Mouse (Mus musculus) brain, embryonic 18.5 days (tissue): ENCODE measurements around the gene Supt4a.

Experiments
- DNase-seq: peaks from one replicate; pipeline ENCODE4 v3.0.0-alpha.2; 2012; ENCODE audit warnings: low read depth, low spot score

The Supt4a gene

DNA sequence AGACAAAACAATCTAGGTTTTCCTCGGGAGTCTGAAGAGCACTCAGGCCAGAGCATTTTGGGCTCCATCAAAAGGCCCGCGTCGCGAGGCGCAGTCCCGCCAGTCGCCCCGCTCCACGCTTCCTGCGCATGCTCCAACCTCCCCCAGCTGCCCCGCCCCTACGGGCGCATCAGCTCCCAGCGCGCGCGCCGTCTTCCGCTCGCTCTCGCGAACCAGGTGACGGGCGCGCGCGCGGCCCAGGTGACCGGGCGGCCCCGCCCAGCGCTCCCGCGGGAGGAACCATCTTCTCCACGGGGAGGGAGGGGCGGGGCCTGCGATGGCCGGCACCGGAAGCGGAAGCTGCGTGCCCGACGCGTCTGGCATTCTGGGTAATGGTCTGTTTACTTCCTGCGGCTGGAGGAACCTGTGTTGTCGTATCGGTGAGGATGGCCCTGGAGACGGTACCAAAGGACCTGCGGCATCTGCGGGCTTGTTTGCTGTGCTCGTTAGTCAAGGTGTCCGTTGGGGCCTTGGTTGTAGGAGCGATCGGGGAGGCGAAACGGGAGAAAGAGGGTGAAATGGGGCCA, at the start of gene Supt4a:
Gene Supt4a (plus strand): TSS at position 378 of the 566 bp plus-strand sequence.
- DNase-seq = peak; percentile 94

DNA sequence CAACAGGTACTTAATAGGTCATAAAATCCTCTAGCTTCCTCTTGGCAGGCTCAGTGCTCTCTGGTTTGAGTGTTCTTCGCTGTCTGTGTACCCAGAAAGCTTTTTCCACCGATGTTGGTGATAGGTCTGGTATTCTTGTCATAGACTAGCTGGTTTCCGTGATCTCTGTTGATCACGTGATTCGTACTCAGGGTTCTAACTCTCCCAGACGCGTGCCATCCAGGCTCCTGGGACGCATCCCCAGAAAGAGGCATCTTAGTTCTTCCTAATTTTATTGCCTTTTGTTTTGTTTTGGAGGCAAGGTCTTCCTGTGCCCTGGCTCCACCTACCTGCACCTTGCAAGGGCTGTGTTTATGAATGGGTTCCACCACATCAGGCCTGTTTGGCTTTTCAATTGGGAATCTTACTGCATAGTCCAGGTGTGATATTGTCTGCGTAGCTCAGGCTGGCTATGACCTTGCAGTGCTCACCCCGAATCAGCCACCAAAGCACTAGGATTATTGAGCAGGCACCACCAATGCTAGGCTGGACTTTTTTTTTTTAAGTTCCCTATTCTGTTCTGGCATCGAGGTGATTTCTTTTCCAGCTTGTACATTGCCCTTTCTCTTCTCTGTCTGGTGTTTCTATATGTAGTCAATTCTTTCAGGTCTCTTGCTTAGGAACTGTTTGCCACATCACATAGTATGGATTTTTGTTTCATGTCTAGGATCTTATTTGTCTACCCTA, 48.7 kb upstream of the Supt4a start:
- DNase-seq = no peak

DNA sequence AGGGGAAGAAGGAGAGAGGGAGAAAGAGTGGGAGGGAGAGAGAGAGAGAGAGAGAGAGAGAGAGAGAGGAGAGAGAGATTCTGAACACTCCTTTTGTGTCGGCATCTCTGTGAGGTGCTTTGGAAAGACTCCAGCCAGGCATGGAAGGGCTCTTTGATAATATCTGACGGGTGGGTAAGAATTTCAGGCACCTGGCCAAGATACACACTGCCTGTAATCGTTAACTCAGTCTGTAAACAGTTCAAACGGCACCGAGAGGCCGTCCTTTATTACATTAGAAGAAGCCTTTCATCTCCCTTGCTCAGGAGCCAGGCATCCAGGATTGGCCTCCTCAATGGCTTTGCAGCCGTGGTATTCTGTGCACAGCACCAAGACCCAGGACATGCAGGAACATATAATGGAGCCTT, 47.9 kb upstream of the Supt4a start:
- DNase-seq = peak; percentile 10

DNA sequence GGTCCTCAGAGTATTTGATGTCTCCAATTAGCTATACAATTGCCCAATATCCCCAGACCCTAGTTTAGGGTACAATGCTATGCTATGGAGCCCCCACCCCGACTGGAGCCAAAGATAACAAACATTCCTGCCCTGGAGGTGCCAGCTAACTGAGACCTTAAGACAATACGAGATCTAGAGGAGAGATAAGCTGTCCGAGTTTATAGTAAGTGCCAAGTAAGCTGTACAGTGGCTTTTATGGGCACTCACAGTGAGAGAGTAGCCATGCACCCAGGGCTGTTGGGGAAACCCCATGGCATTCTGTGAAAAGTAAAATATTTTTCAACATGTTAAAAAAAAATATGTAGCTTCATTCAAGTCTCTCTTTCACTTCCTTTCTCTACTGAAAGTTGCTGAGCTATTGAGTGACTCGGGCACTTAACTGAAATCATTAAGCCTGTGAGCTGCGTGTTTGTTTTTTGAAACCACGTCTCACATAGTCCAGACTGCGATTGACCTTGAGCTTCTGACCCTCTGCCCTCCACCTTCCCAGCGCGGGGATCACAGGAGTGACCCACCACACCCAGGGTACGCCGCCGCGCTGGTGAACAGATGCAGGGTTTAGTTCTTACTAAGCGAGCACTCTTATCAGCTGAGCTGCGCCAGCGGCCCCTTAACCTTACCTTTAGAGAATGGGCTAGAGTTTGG, 47.2 kb upstream of the Supt4a start:
- no peak for DNase-seq

DNA sequence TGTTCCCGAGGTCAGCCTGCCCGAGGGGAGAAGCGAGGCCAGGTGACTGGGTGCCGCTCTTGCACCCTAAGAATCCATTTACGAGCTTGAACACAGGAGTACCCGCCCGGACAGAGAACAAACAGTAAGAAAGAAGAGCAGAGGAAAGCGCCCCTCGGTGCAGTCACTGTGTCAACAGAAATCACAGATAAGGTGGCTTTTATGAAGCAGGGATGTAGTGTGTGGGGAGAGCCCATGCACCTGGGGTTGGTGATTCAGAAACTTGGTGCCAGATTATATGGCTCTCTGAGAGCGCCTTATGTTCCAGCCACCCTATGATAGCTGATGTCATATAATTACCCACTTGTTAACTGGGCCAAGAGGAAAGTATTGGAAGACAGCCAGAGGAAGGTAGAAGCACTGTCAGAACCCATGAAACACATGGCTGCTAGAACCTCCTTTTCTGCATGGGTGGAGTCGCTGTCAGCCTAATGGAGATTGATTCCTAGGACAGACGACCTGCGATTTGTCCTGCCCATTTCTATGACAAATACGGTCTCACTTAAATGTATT, 40.1 kb upstream of the Supt4a start:
- no peak for DNase-seq

DNA sequence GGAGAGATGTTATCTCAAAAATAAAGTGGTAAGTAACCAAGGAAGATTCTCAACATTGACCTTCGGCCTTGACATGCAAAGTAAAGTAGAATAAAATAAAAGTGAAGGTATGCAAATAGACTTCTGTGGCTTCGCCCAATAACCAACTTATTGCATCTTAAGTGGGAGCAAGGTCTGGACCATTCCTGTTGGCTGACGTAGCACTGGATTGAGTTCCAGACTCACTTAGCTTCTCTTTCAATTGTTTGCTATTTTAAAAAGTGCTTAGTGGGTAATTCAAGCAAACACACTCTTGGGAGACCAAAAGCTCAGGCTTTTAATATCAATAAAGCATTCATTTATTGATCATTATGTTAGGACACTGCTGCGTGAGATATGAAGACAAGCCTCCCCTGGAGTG, 39.2 kb upstream of the Supt4a start:
- no peak for DNase-seq

DNA sequence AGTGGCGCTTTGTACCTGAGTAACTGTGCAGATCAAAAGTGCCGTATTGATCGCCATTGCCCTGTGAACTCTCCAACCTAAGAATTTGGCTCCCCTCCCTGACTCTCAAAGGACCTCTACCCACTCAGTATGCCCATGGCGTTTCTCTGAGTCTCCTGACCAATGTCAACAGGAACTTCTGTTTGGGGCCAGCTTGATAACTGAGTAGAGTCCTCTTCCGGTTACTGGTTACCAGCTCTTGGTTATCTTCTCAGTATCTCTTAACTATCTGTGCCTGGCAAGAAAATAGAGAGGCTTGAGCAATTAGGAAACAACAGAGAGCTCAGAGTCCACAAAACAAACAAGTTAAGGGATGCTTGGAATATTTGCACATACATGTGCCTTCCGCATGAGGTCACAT, 36.2 kb upstream of the Supt4a start:
- DNase-seq = no peak

DNA sequence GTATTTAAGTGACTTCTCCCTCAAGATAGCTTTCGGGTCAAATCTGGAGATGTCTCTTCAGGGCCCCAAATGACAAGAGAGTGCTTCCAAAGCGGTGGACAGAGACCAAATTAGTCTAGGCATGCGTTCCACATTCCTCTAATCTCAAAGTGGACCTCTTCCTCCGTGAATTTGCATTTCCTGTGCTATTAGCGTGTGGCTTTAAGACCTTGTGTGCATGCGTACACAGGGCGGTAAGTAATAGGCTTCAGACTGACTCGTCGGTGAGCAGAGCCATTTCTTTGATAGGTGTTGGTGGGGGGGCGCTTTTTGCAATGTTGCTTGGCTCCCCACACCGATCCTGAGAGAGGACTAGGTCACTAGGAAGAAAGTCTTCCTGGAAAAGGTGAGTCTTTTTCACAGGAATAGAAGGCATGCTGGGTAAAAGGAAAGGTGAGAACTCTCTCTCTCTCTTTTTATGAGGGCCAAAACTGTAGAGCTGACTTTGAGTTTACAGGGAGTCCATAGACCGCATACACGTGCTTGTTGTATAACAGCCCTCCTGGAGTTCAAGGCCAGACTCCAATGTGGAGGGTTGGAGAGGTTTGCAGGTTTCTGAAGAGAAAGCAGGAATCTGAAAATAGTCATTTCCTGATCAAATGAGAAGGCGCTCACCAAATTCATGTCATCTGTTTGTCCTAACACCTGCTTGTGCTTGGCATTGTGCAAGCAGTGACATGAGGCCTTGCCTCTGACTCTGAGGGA, 35.3 kb upstream of the Supt4a start:
- no peak for DNase-seq

DNA sequence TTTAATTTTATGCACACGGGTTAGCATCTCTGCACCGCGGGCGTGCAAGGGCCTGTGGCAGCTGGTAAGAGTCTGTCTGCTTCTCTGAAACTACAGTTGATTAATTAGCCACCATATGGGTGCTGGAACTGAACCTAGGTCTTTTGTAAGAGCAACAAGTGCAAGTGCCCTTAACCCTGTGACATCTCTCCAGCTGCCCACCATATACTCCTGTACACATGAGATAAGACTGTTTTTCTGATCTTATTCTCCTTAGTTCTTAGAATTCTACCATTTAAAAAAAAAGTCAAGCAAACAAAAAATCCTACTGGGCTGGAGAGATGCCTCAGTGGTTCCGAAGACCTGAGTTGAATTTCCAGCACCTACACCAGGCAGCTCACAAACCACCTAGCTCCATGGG, 33.7 kb upstream of the Supt4a start:
- no peak for DNase-seq

DNA sequence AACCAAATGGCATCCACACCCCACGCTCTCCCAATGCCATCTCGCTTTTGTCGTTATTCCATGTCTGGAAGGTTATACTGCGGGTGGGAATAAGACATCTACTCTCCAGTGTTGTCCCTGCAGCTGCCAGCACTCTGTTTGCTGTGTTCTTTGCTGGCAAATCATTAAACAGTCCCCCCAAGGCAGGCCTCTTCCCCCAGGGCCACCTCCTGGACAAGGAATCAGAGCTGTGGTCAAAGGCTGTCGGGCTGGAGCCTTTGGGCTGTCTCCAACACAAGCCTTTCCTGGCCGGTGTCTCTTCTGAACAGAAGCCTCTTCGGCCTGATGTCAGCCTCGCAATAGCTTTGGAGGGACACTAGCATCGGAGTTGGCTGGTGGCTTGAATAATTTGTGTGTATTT, 33.1 kb upstream of the Supt4a start:
- DNase-seq = no peak

DNA sequence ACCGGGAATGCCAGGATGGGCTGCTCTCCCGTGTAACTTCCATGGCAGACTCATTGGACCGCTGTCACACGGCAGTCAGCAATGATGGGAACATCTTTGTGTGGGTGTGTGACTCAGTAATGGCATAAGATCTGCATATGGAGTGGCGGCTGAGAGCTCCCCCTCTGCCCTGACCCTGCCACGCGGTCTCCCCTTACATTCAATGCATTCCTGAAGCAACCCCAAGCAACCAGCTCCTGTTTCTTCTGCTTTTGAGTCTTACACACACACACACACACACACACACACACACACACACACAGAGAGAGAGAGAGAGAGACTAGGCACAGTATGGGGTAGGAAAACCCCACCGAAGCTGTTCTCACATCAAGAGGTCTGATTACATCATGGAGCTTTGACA, 29.8 kb upstream of the Supt4a start:
- DNase-seq = no peak

DNA sequence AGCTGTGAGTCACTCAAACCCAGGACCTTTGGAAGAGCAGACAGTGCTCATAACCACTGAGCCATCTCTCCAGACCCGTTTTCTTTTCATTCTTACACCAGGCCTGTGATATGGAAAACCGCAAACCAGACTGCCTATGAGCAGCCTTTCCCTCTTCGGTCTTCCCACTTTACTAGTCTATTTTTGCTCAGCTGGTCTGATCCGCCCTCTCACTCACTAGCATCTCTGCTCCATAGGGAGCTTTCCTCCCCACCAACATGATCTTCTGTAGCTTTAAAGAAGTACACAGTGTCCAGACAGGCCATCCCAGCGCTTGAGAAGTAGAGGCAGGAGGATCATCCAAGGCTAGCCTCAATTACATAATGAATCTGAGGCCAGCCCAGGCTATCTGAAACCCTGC, 28.4 kb upstream of the Supt4a start:
- DNase-seq = no peak

DNA sequence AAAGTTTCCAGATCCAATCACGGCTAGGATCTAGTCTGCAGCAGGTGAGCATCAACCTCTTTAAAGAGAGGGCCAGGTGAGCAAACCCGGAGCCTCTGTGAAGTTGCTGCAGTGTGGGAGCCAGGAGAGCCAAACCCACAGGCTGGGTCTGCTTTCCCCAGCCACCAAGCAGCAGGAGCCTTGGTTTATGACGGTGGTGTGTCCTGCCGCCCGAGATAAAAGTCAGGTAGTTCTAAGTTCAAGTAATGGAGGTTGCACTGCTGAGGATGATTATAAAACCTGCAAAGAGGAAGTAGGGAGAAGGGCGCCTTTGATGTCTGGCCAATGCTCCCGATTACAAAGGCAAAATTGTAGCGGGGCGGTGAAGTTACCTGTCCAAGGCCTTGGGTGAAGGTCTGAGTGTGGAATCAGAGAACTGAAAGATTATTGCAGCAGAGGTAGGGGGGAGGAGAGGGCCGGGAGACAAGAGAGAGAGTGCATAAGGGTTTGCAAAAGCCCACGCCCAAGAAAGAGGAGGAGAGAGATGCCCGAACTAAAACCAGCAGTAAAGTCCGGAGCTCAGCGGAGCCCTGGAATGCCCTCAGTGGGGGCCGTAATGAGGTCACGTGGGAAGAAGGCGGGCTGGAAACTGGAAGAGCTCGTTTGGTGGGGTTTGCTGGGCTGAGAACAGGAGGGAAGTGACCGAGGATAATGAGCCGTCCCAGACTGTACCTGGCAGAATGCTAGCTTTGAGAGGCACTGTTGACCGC, 27.7 kb upstream of the Supt4a start:
- DNase-seq = no peak

DNA sequence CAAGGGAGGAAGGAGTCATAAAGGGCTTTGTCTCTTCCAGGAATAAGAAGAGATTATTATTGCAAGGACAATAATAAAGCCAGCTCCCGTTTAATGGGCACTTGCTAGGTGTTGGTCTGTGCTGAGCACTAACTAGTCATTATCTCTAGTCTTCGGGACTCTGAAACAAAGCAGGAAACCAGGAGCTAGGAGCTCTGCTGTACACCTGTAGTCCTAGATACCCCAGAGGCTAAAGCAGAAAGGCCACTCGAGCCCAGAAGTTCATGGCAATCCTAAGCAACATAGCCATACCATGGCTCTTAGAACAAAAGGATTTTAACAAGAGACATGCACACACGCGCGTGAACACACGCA, 27.1 kb upstream of the Supt4a start:
- no peak for DNase-seq

DNA sequence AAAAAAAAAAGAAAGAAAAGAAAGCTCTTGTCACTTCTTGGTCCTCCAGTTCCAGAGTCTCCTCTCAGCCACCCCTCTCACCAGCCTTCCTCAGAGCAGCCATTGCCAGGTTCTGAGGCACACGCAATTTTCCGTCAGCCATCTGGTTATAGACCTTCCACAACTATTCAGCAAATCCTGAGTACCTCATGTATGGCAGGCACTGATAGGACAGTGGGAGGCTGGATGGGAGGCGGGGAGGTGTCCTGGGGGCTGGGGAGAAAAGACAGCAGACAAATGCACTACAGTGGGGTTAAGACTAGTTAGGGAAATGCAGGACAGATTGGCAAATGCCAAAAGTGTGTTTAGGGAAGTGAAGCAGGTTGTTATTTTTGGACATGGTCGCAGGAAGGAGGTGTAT, 25.2 kb upstream of the Supt4a start:
- DNase-seq = no peak

DNA sequence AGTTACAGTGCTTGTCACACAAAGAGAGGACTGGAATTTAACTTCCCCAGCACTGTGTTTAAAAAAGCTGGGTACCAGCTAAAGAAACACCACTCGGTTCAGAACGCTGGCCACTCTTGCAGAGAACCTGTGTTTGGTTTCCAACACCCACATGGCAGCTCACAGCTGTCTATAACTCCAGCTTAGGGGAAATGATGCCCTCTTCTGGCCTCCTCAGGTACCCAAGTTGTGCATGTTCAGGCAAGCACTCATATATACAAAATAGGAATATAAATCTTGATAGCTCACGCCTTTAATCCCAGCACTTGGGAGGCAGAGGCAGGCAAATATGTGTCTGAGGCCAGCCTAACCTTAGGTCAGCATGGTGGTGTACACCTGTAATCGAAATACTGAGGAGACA, 21.4 kb upstream of the Supt4a start:
- DNase-seq = no peak

DNA sequence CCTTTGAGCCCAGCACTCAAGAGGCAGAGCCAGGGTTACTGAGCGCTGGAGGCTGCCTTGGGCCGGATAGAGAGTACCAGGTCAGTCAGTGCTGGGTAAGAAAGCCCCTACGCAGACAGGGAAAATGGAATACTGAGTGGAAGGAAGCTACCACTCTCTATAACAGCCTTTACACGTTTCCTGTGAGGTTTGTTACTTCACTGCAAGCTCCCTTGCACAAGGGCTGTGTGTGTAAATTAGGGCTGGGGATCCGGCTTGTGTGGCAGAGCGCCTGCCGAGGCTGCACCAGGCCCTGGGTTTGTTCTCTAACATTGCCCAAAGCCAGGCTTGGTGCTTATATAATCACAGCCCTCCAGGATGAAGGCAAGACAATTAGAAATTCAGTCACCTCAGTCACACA, 17.8 kb upstream of the Supt4a start:
- DNase-seq = no peak

DNA sequence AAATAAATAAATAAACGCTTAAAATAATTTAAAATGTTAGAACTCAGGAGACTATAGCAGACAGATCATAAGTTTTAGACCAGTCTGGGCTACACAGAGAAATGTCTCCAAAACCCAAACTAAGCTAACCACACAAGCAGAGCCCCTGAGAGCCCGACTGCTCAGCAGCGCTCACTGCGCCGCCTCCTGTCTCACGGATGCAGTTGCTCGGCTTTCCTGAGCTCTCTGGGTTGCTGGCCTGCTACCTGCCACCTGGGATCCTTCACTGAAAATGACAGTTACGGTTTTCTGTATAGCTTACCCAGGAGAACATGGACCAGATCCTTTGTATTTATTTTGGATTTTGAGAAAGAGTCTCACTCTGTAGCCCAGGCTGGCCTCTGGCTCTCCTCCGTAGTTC, 17.0 kb upstream of the Supt4a start:
- DNase-seq = no peak

DNA sequence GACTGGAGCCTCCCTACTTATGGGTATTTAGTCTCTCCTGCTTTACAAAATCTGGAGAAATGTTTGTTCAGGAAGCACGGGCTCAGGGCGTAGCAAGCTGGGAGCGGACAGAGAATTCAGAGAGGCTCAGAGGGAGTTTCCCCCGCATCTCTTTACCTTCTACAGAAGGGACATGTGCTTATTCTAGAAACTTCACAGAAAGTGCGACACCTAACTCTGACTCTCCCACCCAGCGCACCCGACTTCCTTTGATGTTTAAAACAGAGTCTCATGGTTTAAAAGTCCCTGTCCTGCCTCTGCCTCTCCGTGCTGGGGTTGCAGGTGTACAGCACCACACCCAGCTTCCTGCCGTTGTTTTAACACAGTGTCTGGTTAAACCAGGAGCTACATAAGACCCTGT, 16.5 kb upstream of the Supt4a start:
- no peak for DNase-seq

DNA sequence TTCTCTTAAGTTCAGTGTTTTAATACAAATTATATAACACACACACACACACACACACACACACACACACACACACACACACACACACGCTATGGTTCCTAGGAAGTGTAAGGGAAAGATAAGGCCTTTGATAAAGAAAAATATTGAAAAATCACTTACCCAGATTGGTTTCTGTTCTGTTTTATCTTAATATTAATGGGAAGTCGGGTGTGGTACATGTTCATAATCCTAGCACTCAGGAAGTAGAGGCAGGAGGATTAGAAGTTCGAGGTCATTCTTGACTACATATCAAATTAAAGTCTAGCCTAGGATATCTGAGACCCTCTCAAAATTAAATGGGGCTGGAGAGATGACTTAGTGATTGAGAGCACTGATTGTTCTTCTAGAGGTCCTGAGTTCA, 15.2 kb upstream of the Supt4a start:
- DNase-seq = no peak

DNA sequence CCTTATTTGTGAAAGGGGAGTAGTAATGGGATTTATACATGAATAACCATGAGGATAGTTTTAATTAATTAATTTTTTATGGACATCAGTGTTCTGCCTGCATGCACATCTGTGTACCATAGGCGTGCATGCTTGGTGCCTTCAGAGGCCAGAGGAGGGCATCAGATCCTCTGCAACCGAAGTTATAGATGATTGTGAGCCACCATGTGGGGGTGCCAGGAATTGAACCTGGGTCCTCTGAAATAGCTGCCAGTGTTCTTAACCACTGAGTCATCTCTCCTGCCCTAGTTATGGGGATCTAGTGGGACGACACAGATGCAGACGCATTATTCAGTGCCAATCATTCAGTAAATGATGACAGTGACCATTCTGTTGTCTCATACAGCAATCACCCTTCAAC, 14.5 kb upstream of the Supt4a start:
- DNase-seq = no peak

DNA sequence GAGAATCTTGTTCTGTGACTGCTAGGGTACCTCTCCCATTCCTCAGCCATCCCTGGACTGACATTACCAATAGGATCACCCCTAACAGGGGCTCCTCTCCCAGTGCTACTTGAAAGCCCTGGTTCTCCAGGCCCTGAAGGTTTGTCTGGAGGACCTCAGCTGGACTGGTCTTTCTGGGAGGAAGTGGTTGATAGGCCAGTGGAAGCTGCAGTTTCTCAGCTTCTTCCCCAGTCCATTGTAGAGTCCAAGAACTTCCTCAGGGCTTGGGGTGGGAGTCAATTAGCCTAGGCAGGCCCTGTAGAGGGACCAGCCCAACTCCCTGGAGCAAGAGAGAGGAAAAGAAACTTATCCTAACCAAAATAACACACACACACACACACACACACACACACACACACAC, 11.8 kb upstream of the Supt4a start:
- no peak for DNase-seq
